Mouse (Mus musculus) heart, postnatal 14 days (tissue): ENCODE results near the gene Tspan18. TPM values are rescaled to one million over a fixed set of nuclear protein-coding genes. Genes with fewer than 3 reads are reported as not detected.

Source experiments
- DNase-seq, 2 experiments: peaks; one replicate each; pipeline ENCODE4 v3.0.0; 2021 to 2022
- intact Hi-C: fragments of 180-260 bp; cut with DNase I; formaldehyde crosslinking; loops from one replicate; pipeline ENCODE4 v1.15.1; 2025
- long read RNA-seq, 2 experiments: library from polyadenylated mRNA; stranded (forward); transcript quantifications; one replicate each; pipeline ENCODE4 v2.0.0; 2021
- total RNA-seq, 2 experiments: library from RNA; stranded (reverse); gene quantifications; 2 replicates each; pipeline ENCODE4 v1.2.3; 2021

Gene Tspan18
- total RNA-seq, result 10 to 100 TPM; 29.9 to 32.7 TPM
- long read RNA-seq, experiment 1, transcript Tspan18-202 (10 exons, 3,751 nt), result major isoform, 15 of 26 reads
- long read RNA-seq, experiment 1, partial matches to known transcripts, result 3 of 26 reads
- long read RNA-seq, experiment 1, other reads (novel, unspliced or antisense), result 7 of 26 reads
- long read RNA-seq, experiment 2, transcript Tspan18-202 (10 exons, 3,751 nt), result major isoform, 7 of 15 reads
- long read RNA-seq, experiment 2, partial matches to known transcripts, result 2 of 15 reads
- long read RNA-seq, experiment 2, other reads (novel, unspliced or antisense), result 4 of 15 reads

DNA sequence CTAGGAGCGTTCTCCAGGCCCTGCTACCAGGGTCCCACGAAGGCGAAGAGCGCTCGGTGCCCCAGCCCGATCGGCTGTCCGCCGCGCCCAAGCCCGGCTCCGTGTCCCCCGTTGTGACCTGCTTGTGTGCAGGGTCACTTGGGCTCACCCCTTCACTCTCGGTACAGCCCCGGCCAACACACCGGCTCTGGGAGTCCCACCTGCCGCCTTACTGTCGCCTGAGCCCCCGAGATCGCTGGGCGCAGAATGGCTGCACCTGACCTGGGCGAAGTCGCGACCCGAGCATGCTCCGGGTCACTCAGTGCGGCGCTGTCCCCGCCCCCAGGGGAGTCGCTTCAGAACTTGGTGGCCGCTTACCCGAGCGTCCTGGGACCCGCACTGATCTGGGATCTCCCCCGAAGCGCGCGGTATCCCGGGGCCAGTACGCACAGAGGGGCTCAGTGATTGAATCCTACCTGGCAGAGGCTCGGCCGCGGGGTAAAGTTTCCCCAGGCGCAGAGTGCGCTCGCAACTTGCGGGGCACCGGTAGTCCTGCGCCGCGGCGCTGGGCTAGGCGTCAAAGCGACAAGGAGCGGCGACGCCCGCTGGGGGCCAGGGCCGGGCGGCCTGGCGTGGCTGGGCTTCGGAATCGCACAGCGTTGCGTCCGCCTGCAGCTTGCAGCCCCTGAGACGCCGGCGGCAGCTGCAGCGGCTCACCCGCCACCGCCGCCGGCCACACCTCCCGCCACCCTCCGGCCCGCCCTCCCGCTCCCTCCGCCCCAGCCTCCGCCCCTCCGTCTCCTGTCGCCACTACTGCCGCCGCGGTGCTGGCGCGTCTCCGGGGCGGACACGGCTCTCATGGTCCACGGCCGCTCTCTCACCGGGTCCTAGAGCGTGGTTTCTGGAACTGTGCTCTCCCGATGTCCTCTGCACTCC is at the start of gene Tspan18:
Gene Tspan18 (minus strand): TSS at position 689 of the 915 bp plus-strand sequence.
- peak; percentile 85 to 87 for DNase-seq
- intact Hi-C loops, result loop anchor here (1.0 to 10.0 kb wide), 6 partner anchors 47 to 259 kb away; no protein-coding TSS in a partner anchor

GRCm38 (mm10) chr2:93383831-93384230 is 49.5 kb upstream of the Tspan18 start:
- no peak for DNase-seq
- intact Hi-C loops, result no loop called here

DNA sequence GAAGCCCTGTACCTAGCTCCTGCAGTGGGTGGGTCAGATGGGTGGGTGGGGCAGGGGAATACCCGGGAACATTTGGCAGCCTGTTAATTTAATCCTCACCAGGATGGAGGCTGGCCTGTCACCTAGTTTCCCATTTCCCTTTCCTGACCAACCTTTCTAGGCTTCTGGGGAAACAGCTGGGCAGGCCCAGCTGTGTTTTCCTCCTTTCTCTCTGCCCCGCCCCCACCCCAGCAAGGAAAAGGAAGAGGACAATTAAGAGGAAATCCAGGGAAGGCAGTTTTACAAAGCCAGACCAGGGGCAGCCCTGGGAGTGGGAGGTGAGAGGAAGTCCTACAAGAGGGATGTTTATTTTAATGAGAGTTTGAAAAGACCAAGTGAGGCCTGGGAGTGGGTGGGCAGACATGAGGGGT is 46.4 kb upstream of the Tspan18 start:
- intact Hi-C loops, result loop anchor here (2.0 kb wide), 1 partner anchor 48 kb away; no protein-coding TSS in a partner anchor

GRCm38 (mm10) chr2:93377797-93378196 is 43.5 kb upstream of the Tspan18 start:
- no peak for DNase-seq
- intact Hi-C loops, result no loop called here

More for the DNA sequence above, 46.4 kb upstream of the Tspan18 start:
- no peak for DNase-seq

DNA sequence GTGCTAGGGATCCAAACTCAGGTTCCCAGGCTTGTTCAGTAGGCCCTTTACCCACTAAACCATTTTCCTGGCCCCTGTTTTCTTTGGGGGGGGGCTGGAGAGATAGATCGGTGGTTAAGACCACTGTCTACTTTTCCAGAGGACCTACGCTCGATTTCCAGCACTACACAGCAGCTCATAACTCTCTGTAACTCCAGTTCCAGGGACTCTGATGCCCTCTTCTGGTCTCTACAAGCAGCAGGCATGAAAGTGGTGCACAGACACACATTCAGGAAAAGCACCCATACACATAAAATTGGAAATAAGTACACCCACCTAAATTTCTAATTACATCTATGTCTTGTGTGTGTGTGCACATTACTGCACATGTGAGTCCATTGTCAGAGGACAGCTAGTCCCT is 42.9 kb upstream of the Tspan18 start:
- intact Hi-C loops, result no loop called here
- DNase-seq, result no peak

- intact Hi-C loops, result no loop called here
- no peak for DNase-seq
Measured at GRCm38 (mm10) chr2:93372872-93373271, 38.6 kb upstream of the Tspan18 start.

GRCm38 (mm10) chr2:93372097-93372571 is 37.8 kb upstream of the Tspan18 start:
- intact Hi-C loops, result no loop called here
- DNase-seq, result peak; percentile 6 to 26

DNA sequence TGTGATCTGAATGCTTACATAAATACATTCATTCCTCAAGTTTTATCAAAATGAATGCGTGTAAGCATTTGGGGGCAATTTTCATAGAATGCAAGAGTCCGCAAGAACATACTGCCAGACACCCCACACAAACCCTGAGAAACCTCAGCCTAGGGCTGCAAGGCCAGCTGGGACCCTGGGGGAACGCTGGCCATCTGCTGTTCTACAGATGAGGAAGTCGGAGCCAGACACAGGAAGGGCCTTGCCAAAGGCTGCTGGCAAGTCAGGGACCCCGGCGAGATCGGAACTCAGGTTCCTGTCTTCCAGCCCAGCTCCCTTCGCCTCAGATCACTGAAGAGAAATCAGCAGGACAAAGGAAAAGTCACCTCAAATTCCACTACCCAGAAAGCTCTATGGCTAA is 34.6 kb upstream of the Tspan18 start:
- intact Hi-C loops, result loop anchor here (5.0 kb wide), 1 partner anchor 33 kb away; no protein-coding TSS in a partner anchor
- peak; percentile 43 to 50 for DNase-seq

GRCm38 (mm10) chr2:93367962-93368361 is 33.7 kb upstream of the Tspan18 start:
- intact Hi-C loops, result loop anchor here (5.0 kb wide), 1 partner anchor 34 kb away; no protein-coding TSS in a partner anchor
- DNase-seq, result no peak

DNA sequence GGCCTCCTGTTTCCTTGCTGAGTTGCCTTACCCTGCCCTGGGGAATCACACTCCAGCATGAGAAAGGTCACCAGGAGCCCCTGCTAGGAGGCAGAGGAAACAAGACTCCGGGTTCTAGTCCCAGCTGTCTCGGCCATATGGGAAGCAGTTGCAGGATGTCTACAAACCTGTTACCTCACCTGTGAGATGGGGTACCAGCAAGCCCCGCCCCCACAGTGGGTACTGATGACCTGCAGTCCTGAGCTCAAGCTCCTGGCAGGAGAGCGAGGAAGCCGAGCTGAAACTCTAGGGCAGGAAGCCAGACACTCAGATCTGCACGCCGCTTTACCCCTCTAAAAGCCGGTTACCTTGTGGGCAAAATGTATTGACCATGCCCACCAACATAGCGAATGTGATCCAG is 31.1 kb upstream of the Tspan18 start:
- DNase-seq, result no peak
- intact Hi-C loops, result loop anchor here (5.0 kb wide), 1 partner anchor 37 kb away; no protein-coding TSS in a partner anchor

- intact Hi-C loops, result loop anchor here (5.0 kb wide), 1 partner anchor 37 kb away; no protein-coding TSS in a partner anchor
- DNase-seq, result no peak
Measured at GRCm38 (mm10) chr2:93364951-93365350, 30.6 kb upstream of the Tspan18 start.

DNA sequence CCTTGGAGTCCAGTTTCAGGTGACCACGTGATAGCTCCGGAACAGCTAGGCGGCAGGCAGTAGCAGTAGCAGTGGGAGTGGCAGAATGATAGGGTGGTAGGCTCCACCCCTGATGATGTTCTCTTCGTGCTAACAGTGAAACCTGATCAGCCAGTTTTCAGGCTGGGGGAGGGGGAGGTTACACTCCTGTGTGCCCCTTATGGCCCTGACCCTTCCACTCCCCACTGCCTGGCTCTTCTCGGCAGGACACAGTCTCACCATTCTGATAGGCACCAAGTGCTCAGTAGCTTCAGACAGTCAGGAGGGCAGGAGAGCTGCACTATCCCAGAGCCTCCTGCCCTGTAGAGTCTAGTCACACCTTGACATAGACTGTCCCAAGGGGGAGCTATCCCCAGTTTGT is 27.1 kb upstream of the Tspan18 start:
- intact Hi-C loops, result no loop called here
- DNase-seq, result no peak

DNA sequence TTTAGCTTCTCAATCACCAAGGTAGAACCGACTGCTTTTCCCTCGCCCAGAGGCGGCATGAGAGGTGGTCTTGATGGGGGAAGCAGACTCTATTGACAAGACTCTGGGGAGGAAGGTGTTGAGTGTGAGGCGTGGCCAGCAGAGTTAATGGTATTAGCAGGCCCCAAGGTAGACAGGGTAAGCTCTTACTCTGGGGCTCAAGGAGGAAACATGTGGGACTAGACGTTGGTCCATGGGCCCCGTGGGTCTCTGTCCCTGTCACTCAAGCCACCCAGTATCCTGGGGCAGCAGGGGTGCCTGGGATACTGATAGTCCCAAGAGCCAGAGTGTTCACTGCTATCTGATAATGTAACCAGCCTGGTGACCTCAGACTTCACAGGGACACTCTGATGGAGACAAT is 26.0 kb upstream of the Tspan18 start:
- DNase-seq, result no peak
- intact Hi-C loops, result no loop called here

DNA sequence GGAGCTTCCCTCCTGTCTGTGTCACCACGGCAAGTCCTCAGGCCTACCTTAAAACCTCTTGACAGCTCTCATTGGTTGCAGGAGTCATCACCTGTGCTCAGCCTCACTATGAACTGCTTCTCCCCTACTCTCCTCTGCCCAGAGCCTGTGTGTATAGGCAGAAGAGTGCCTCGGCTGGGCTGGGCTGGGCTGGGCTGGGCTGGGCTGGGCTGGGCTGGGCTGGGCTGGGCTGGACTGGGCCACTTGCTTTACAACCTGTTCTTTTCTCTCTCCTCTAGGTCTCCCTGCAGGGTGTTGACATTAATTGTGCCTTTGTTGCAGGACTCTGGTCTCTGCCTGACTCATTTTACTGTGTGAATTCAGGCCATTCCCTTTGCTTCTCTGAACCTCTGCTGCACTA is 23.1 kb upstream of the Tspan18 start:
- no peak for DNase-seq
- intact Hi-C loops, result no loop called here

- intact Hi-C loops, result no loop called here
- no peak for DNase-seq
Measured at GRCm38 (mm10) chr2:93355845-93356244, 21.5 kb upstream of the Tspan18 start.

DNA sequence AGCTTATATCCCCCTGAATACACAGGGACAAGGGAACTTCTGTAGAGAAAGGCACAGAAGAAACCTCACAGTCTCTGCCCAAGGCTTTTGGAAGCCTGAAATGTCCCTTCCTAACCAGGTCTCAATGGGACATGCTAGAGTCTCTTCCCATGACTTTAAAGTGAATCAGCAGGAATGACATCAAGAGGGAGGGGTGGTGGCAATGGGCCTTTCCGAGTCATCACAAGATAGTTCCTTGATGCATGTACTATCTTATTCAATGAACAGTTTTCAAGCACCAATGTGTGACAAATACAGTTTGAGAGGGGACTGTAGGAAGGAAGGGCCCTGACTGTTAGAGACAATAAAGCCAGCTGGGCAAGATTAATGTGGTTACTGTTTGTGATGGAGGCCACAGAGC is 20.3 kb upstream of the Tspan18 start:
- DNase-seq, result no peak
- intact Hi-C loops, result no loop called here

DNA sequence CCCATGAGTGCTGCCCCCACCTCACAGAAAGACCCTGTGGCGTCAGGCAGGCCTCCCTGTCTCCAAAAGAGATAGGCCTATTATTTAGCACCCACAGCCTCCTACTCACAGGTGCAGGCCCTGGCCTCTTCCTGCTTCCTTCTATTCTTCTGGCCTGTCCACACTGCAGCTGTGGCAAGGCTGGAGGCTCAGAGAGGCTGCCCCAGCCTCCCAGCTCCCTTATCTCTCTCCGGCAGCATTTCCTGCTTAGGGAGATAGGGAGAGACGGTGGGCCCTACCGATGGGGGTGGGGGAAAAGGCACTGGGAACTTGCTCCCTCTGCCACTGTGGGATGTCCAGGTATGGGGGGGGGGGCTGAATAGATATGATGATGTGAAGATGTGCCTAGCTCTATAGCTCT is 19.4 kb upstream of the Tspan18 start:
- peak in 1 of 2 experiments; percentile 32 for DNase-seq
- intact Hi-C loops, result no loop called here

DNA sequence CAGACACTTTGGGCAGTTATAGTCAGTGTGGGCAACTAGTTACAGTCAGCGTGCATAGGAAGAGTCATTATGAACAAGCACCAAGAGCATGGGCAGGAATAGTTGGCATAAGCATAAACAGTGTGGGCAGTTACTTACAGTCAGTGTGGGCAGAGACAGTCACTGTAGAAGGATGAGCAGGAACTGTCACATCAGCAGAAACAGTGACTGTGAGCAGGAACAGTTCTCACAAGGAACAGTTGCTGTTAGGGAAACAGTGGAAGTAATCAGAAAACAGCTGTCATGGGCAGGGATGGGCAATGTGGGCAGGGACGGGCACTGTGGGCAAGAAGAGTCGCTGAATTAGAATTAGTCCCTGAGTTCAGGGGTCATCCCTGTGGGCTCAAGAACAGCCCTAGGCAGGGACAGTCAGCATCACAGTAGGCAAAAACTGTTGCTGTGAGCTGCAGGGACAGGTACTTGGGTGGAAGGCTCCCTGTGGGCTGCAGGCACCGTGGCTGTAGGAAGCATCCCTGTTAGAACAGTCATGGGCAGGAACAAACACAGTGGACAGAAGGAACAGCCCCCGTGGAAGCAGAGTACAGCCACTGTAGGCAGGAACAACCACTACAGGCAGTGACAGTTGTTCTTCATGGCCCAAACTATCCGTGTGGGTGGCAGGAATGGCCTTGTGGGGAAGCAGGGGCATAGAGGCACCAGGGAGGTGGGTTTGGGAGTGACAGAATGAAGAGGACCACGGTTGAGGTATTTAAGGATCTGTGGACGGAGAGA is 18.8 kb upstream of the Tspan18 start:
- intact Hi-C loops, result no loop called here
- DNase-seq, result no peak

DNA sequence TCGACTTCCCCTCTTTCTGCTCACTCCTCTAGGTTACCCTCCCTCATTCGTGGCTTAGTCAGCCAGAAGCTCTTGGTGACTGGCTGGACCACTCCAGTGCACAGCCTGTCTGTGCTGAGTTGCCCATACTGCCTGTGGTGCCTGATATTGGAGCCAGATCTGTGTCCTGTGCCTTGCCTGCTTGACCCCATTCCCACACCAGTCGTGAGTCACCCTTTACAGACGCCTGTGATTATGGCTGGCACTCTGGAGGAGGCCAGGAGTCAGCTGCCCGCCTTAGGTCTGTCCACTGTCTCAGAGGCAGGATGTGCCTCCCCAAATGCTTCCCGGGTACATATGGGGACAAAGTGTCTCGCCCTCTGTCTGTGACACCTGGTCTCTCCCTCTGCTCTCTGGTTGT is 17.0 kb upstream of the Tspan18 start:
- DNase-seq, result no peak
- intact Hi-C loops, result no loop called here

- DNase-seq, result no peak
- intact Hi-C loops, result no loop called here
Measured at GRCm38 (mm10) chr2:93347018-93347417, 12.7 kb upstream of the Tspan18 start.
